Mouse (Mus musculus) testis, adult 2 months (tissue): Measurements from ENCODE around the gene Fhit.

Experiments used
- CTCF ChIP-seq: fragments of 200-500 bp; IDR thresholded peaks from 2 replicates; pipeline ENCODE4 v1.5.1; 2012; ENCODE audit warnings: low read depth, mild to moderate bottlenecking, inconsistent platforms, low read length, moderate library complexity; ENCODE audit not compliant: control insufficient read depth, insufficient read depth, insufficient replicate concordance
- POLR2A ChIP-seq: fragments of 200-500 bp; IDR thresholded peaks from 2 replicates; pipeline ENCODE4 v1.6.1; 2012; ENCODE audit warnings: low read depth, mild to moderate bottlenecking, inconsistent platforms, low read length, moderate library complexity; ENCODE audit not compliant: control insufficient read depth

DNA sequence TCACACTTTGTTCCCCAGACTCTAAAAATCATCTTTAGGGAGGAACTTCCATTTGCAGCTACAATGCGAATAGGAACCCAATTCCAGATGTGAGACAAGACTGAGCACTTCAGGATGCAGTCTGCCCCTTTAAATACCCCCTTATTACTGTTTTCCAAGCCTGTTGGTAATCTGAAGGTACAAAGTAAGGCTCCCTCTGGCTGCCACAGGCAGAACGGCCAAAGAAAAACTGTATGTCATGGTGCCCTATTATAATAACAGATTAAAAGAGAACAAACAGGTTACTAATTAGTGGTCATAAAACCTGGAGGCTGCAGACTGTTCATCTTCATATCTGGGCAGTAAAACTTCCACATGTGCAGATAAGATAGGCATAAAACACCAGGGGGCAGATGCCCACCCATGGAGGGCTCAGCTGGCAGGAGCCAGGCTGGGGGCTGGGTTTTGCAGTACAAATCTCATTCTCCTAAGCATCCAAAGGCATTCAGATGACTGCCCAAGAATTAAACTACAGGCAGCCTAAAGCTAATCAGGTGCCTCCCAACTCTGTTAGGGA, 1439.8 kb downstream of the Fhit start:
- TF ChIP-seq CTCF (no peak), POLR2A (no peak)
